Mouse (Mus musculus) inflammation-experienced regulatory T-cells, adult 6 months (primary cell): ENCODE measurements around the gene Mme. TPM values are rescaled to one million over a fixed set of nuclear protein-coding genes. Genes with fewer than 3 reads are reported as not detected.

Source experiments
- ATAC-seq: one replicate; pipeline ENCODE4 v1.8.0; 2017
- polyA plus RNA-seq, 3 experiments: library from polyadenylated mRNA; unstranded; fragments of 100-300 nt; shearing (Covaris generic); gene quantifications; one replicate each; pipeline ENCODE4 v1.2.1; 2017

Mme gene
- polyA plus RNA-seq, 3 experiments from 2014 or later, result not detected

DNA sequence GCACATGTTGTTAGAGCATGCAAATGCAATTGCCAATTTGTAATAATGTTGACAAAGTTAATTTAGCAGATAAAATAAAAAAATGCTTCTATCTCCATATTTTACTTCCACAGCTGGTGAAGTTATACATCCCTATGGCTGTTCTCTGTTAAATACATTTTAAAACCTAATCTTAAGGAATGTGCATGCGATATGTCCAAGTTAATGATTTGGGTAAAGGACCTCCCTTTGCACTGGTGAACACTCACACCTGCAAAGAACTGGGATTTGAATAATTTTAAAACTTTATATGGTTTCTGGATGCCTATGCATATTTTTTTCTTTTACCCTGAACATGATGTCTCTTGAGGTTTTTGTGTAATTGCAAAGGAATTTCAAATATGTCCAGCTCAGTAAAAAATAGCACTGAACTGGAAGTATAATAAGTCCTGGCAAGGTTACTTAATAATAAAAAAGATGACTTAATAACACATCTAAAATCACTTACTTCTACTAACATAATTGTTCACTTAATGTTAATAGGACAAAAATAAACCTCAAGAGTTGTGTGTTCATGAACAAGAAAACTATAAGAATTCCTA is 110.4 kb downstream of the Mme start:
- ATAC-seq, result no peak

DNA sequence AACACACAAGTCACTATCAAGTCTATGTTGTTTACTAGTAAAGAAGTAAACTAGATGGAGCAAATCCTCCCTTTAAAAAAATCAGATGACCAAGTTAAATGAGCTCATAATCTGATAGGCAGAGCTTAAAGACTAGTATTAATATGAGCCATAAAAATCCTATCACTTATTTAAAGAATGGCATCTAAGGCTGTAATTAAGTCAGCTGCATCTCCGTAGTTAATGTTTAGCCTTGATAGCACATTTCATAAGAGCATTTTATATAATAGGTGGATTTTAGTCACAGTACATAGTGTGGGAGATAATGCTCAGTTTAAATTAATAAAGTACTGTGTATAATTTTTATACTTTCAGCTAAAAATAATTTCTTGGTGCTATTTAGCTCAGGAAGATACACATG is 118.2 kb downstream of the Mme start:
- no peak for ATAC-seq

DNA sequence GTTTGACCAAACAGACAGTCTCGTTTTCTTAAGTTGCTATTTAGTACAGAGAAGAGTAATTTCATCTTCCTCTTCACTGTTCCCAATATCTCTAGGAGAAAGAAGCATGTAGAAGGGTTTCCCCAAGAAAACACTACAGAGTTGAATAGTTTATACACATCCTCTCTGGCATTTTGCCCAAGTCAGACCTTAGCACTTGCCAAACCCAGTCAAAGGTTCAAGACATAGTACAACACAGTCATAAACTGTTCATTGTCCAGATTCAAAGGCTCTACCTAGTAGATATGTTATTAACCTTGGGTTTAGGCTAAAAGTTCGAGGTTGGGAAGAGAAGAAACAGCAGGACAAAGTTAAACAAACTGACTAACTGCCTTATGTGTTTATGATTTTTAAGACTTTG is 143.7 kb downstream of the Mme start:
- ATAC-seq, result no peak

DNA sequence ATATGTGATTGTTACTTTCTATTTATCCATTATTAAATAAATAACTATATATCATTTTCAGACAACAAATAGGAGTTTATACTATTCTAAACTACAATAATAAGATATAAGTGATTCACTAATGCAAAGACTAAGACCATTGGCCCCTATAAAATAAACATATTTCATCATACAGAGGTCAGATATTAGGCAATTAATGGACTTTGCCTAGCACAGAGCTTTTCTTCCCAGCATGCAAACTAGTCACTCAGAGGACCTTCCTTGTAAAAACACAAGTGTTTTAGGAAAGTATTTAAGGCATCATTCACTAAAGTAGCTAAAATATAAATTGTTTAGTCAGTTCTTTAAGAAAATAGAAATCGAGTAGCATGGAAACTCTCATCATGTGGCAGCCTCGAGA is 149.4 kb downstream of the Mme start:
- ATAC-seq, result no peak

DNA sequence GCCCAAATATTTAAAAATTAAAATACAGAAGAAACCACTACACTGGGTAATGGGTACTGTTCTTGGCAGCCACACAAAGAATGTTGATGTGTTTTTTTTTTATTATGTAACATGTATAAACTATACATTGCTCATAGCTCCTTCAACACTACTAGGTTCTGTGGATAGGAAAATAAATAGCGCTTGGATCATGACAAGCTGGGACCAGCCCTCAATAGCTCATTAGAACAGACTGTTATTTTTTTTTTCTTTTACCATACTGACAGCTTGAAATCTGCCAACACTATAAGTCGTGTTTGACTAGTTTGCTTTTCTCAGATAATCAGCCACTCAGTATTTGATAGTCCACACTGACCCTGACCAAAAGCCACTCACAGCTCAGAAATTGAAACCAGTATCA is 150.0 kb downstream of the Mme start:
- ATAC-seq, result no peak

GRCm38 (mm10) chr3:63394424-63394941 is 153.1 kb downstream of the Mme start:
- no peak for ATAC-seq

GRCm38 (mm10) chr3:63398171-63398570 is 156.8 kb downstream of the Mme start:
- no peak for ATAC-seq

GRCm38 (mm10) chr3:63406438-63406837 is 165.1 kb downstream of the Mme start:
- no peak for ATAC-seq

DNA sequence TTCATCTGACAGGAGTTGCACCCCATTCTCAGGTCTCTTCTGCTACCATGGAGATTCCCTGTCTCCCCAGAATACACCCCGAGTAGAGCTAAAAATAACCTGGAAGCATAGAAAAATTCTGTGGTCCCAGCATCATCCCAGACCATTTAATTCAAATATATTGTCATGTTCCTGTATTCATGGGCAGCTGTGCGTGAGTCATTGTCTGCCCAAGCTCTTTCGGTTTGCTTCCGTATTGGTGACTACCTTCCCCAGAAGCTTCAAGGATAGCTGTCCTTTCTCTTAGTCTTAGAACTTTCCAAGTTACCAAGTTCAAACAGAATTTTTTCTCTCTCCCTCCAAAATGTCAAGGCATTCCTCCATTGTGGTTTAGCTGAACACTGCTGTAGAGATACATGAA is 169.7 kb downstream of the Mme start:
- no peak for ATAC-seq

GRCm38 (mm10) chr3:63412220-63412937 is 171.0 kb downstream of the Mme start:
- no peak for ATAC-seq

- ATAC-seq, result no peak
Observed at GRCm38 (mm10) chr3:63413046-63413911, 171.9 kb downstream of the Mme start.

GRCm38 (mm10) chr3:63417284-63417683 is 175.9 kb downstream of the Mme start:
- no peak for ATAC-seq

DNA sequence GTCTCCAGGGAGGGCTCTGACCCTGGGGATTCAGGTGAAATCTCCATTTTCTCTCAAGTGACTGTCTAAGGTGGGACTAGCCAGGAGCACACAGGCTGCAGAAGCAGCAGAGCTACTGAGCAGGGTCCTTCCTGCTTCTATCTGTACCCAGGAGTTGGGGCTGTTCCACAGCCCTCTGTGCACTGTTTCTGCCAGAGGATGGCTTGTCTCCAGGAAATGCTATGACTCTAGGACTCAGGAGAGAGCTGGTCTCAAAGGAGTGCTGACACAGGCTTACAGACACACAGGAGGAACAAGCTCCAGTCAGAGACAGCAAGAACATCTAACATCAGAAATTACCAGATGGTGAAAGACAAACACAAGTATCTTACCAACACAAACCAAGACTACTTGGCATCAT is 176.4 kb downstream of the Mme start:
- ATAC-seq, result no peak

- ATAC-seq, result no peak
Observed at GRCm38 (mm10) chr3:63423552-63423951, 182.2 kb downstream of the Mme start.

Other genes starting within 250 kb of the Mme start
- not detected for gene Gm34302, start 242.3 kb downstream of the Mme start, polyA plus RNA-seq